Mouse (Mus musculus) embryo, embryonic 9.5 days (tissue): ENCODE measurements around the gene Hsdl2.

Source experiments
- DNase-seq: peaks from one replicate; pipeline ENCODE4 v3.0.0-alpha.2; 2017; ENCODE audit errors: extremely low spot score

Gene Hsdl2

DNA sequence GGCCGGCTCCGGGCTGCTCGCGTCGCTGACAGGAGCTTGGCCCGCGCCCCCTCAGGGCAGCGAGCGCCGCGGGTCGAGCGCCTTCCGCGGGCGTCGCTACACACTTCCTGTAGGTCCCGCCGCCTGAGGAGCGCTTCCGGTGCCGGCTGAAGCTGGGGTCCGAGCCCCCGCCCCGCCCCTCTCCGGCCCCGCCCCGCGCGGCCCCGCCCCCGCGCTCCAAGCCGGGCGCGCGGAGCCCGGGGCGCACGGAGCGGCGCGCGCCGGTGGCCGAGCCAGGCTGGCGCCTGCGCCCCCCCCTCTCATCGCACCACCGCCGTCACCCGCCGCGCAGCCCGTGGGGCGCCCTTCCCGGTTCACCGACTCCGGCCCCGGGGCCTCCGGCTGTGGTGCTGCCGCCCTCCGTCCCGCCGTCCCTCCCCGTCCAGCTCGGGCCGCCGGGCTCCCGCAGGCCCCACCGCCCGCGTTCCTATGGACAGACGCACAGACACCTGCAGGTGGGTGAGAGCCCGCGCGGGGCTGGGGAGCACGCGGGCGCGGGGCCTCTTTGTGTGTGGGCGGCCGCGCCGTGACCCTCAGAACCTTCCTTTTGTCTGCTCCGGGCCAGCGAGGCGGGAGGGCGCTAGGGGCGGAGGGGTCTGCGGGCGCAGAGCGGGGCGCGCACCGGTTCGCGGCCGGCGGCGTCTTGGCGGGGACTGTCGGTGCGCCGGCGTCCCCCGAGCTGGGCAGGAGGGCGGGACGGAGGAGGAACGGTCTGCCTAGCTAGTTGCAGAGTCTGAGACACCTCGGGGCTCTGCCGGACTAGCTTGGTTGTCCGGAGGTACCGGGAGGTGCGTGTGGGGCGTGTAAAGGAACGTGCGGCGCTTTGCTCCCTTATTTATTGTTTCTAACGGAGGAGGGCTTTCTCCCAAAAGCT, 44.9 kb downstream of the Hsdl2 start, which contains the start of gene E130308A19Rik:
E130308A19Rik (plus strand) TSS at position 214 of the 913 bp plus-strand sequence.
- peak; percentile 85 for DNase-seq

DNA sequence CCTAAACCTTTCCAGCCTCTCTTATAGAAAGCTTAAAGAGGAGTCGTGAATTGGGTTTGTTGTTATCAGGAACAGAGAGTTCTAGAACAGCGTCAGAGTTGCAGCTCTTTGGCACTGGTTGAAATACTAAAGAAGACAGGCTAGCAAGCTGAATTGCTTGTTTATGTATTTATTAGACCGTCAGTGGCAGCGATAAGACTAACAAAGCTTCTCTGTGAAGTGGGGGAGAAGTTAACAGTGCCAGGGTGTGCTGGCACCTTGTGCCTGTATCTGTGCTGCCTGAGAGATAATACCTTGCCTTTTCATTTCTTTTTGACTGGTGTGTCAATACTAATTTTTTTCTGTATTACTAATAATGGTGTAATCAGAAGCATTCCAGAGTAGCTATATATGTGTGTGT, 46.9 kb downstream of the Hsdl2 start:
- DNase-seq, result no peak

DNA sequence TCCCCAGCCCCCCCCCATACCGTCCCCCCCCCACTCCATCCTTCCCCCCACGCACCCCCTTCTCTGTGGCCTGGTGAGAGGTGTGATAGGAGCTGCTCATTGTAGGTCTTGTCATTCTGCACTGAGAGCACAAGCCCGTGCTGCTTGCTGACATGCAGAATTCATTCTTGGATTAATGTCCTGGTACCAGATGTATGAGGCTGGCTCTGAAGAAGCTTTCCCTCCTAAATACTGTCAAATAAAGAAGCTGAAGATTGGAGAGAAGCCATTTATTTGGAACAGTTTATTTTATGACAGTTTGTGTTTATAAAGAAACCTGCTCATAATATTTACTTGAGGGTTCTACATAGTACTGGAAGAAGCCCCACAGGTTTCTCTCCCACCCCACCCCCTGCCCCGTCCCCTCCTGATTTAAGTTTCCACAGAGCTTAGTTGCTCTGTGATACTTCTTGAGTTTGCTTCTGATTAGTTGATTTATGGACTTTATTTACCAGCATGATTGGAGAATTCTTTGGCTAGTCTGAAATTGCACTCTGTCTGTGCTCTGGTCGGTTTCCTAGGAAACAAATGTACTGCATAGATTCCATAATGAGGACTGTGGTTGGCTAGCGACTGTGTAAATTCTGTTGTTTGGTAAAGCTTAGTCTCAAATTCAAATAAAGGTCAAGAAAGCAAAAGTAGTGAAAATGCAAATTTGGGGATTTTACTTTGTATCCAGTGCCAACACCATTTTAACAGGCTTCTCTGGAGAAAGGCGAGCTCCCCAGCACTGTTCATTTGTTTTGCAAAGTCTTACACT, 47.9 kb downstream of the Hsdl2 start:
- DNase-seq, result no peak

DNA sequence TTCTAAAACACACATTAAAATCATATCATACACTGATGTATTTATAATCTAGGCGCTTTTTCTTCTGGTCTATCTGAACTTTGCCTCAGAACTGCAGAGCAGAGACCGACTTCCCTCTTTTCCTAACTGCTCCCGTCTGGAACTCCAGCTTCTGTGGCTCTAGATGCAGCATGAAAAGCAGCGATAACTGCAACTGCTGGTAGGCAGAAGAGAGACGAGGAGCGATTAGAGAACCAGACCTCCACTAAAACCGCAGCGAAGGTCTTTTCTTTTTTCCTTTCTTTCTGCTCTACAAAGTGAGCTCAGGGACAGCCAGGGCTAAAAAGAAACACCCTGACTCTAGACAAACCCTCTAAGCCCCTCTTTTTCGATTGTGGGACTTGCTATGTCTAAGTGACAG, 48.8 kb downstream of the Hsdl2 start:
- no peak for DNase-seq

DNA sequence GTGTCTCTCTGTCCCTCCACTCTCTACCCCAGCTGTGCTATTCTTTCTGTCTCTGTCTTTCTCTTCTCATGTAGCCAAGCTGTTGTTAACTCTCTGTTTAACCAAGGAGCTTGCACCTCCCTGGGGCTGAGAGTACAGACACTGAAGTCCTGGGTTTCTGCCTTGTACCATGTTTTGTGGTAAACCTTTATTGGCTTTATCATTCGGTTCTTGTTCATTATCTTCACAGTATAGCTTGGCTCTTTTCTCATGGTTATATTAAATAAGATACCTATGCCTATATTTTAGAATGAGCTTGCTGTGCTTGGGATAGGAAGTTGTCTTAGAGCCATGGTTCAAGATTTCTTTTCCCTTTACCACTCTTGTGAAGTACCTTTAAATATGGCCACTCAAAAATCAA, 53.2 kb downstream of the Hsdl2 start:
- DNase-seq, result no peak

DNA sequence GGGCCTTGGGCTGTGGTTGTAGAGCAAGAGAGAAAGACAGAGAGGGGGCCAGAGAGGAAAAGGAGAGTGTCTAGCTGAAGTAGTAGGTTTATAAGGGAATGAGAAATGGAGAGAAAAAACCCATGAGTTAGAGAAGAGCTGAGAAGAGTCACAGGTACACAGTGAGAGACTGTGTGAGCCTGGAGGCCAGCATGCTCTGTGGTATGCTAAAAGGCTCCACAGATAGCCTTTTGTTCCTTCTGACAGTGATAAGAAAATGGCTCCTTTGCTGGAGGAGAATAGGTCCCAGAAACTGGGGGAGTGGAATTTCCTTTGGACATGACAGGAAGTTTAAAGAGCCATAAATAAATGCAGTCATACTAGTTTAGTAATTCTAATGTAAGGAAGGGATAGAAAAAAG, 57.8 kb downstream of the Hsdl2 start:
- no peak for DNase-seq

DNA sequence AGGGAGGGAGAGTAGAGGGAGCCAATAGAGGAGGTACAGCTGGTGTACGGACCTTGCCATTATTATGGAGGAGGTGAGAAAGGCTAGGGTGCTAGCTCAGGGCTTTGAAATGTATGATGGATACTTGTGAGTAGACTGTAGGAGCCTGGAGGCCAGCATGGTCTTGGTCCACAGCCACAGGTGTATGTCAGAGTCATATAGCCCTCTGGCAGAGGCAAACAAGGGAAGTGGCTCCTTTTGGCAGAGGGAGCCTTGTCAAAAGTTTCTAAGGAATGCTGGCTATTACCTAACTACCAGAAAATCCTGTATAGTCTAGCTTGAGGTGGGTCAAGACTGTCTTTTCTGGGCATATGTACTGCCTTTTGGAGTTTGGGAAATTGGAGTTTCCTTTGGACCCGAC, 59.4 kb downstream of the Hsdl2 start:
- no peak for DNase-seq

DNA sequence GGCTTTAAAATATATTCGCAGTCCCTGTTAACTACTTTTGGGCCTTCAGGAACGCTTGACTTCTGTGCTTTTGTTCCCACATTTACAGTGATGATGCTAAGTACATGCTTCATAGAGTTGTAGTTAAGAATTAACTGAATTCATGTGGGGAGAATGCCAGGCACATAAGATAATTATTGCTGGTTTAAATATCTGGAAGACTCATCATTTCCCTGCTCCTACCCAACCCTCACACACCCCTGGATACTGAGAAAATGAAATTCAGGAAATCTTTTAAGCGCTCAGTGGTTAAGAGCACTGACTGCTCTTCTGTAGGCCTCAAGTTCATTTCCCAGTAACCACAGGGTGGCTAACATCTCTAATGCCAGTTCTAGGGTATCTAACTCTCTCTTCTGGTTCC, 60.7 kb downstream of the Hsdl2 start:
- no peak for DNase-seq

DNA sequence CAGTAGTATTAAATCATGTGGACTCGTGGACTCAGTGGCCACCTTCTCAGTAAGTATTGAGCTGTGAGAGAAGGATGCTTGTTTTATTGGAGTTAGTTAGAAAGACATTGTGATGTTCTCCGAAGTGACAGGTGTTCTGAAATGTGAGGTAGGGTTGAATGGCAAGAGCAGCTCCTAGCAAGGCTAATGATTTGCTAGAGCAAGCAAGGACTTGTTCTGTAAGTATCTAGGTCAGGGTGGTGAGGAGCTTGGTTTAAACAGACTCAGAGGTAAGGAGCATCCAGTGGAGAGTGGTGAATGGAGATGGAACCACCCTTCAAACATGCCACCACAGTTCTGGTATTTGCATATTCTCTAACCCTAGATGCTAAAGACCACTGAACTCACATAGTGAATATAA, 61.3 kb downstream of the Hsdl2 start:
- no peak for DNase-seq

DNA sequence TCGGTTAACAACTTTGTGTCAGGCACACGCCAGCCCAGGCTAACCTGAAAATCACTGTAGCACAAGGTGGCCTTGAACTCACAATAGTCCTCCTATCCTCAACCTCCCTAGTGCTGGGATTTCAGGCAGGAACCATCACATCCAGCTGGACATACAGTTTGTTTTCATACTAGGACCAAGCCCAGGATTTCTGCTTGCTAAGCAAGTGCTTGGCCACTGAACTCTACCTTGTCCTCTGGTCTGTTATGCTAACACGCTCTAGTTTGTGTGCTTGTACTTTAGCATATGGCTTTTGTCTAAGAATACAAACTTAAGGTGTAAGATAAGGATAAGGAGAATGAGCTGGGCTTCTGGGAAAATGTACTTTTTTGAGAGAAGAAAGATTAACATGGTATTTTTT, 63.1 kb downstream of the Hsdl2 start:
- no peak for DNase-seq

DNA sequence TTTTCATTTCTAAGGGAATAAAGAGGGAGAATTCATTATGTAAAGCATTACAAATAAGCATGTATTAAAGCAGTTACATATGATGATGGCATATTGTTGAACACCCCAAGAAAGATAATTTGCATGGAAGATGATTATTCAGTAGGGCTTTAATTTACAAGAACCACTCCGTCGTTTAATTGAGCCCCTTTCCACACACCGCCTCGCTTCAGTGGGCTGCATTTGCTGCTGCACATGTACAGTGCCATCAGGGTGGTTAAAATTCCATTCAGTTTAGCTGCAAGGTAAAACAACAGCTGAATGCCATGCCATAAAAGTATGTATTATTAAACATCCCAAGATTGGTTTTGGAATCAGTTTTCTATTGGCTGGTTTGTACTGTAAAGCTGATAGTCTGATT, 63.6 kb downstream of the Hsdl2 start:
- DNase-seq, result no peak

DNA sequence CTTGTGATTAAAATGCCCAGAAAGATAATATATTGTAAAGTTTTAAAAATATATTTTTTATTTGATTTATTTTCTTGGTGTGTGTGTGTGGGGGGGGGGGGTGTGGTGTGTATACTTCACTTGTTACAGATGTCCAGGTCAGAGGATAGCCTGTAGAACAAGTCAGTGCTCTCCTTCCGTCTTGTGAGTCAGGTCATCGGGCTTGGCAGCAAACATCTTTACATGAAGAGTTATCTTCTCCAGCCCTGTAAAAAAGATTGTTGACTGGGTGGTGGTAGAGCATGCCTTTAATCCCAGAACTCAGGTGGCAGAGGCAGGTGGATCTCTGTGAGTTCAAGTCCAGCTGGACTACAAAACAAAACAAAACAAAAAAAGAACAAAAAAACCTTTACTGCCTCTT, 64.2 kb downstream of the Hsdl2 start:
- no peak for DNase-seq

DNA sequence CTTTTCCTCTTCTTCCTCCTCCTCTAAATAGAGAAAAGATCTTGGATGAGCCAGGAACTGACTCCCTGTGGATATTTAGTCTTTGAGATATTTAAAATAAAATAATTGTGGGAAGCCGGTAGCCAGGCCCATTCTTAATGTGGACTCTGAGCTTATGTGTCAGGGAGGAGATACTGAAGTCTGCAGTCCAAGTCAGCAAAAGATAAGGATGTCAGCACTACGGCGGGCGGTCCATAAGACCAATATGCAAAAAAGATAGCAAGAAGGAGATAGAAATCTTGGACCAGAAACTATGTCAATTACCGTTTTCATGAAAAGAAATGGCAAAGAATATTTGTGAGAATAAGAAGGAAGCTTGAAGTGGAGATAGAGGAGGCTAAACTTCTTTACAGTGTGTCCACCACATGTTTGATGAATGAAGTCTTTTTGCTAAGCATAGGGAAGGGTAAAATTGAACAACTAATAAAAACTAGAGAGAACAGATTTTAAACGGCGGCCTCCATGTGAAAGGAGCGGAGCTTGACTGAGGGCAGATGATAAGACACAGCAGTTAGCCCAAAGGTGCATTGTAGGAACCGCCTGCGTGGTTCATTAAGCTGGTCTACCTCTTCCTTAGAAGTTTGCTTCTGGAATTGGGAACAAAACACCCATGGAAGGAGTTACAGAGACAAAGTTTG, 64.8 kb downstream of the Hsdl2 start:
- no peak for DNase-seq

DNA sequence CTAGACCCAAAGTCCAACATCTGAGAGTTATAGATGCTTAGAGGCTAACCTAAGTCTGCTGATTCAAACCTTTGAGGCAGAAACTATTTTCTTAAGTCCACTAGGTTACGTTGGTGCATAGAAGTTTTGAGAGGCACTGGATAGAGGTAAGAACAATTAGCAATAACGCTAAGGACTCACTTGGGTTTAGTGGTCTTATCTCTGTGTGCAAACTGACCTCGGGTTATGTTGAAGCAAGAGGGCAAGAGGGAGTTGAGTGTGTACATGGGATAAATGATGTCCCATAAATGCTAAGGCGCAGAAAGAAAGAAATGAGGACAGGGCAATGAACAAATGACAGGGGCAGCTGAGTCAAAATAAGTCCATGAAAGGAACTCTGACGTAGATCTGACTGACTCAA, 67.8 kb downstream of the Hsdl2 start:
- DNase-seq, result no peak

DNA sequence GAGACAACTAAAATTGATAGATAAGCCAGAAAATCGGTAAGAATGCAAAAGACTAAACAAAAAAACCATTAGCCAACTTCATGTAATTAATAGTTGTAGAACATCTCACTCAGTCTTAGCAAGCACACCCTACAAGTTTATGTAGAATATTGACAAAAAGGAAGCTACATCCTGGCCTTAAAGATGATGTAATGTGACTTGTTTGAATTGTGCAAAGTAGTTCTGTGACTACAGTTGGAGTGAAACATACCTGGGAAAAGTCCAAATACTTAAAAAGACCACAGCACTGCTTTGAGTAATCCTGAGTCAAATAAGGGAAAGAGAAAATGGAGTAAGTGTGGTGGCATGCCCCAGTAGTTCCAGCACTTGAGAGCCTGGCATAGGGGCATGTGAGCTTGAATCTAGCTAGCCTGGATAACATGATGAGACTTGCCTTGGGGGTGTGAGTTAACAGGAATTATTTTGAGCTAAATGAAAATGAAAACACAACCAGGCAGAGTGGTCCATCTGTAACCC, 70.9 kb downstream of the Hsdl2 start:
- no peak for DNase-seq

DNA sequence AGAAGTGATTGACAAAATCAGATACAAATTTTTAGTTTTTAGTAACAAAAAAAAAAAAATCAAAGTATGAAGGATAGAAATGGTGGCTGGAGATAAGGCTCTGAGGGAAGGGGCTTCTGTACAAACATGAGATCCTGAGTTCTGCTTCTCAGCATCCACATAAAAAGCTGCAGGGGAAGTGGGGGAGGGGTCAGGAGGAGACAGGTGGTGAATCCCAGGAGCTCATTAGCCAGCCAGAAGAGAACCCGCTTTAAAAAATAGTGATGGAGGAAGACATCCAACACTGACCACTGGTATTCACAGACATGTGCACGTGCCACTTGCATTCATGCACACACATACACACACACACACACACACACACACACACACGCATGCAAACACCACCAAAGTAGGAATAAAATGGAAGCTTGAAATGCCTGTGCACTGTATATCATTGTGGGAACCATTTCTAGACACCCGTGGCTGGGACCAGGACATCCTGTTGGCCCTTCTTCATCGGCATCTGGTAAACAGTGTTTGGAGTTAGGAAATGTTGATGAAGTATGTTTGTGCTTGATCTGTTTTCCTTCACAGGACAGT, 74.8 kb downstream of the Hsdl2 start:
- DNase-seq, result no peak

DNA sequence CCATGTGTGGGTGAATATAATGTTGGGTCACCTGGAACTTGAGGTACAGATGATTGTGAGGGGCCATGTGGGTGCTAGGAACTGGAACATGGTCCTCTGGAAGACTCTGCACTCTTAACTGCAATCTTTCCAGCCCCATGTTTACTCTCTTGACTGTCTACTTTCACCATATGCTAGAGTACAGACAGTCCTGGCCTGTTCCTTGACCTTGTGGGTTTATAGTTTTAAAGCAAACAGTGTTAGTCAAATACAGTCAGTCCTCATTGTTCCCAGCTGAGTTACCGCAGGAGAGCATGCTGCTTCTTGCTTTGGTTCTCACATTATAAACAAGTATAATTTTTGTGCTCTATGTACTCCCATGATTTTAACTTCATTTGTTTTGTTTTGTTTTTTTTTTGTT, 80.8 kb downstream of the Hsdl2 start:
- no peak for DNase-seq

DNA sequence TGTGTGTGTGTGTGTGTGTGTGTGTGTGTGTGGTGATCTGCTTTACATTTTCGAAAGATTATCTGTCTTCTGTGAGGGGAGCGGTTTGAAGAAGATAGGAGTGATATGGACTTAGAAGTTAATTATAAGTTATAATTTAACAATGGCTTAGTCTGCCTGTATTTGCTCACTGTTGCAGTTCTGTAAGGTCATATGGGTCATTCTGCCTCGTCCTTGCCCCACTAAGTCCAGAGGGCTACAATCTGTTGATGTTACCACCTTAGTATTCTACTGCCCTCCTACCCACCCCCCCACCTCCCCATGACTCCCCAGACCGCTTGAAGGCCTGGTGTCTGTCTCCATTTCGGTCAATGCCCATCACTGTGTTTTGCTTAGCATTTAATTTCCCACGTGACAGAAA, 82.1 kb downstream of the Hsdl2 start:
- DNase-seq, result no peak

DNA sequence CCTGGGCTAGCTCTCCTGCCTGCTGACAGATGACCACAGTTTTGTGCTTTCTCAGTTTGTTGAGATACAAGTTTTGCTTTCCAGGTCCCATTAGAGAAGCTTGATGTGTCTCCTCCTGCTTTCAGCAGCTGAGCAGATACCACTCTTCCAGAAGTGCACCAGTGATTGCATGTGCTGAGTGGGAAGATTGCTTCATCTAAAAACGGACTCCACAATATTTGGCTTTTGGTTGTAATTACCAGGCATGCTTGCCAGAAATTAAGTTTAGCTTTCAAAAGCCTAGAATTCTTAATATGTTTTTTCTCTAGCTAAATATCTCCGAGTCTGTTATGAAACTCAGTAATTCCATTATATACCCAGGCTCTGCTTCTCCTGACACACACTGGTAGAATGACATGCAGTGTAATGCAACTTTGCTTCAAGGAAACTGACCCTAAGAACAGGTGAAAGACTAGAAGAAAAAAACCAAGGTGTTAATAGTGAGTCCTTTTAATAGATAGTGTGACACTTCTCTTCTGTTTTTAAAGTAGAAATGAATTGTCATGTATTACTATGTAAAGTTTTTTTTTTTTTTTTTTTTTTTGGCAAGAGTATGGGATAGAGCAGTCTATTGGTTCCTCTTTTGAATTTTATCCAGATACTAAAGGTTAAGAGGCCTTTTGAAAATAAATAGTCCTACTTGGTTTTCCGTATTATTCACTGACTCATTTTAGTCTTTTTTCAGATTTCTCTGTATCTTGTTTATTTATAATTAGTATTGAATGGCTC, 85.4 kb downstream of the Hsdl2 start:
- DNase-seq, result no peak

DNA sequence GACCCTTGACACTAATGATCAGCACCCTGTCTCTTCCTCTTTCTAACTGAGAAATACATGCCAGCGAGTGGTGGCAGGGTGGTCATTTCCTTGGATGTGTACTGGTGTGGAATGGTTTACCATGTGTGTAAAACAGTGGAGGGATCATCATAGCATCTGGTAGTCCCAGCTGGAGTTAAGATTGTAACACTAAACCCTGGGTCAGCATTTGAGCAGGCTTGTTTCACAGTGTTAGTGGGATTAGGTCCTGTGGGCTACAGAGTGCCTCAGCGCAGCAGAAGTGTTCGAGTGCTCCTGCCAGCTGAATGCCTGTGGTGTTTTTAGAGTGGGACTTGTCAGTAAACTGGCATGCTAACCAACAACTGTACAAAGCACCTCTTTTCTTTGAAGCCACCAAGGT, 86.7 kb downstream of the Hsdl2 start:
- DNase-seq, result peak; percentile 15
